Mouse (Mus musculus) right cerebral cortex, postnatal 36 days (tissue): ENCODE data around the gene Dnm3.

ENCODE experiments used
- DNase-seq, 2 experiments: peaks; one replicate each; pipeline ENCODE4 v3.0.0; 2022; ENCODE audit warnings: low spot score in 2 of 2, mixed read lengths in 1 of 2

The Dnm3 gene

GRCm38 (mm10) chr1:162075831-162076230 lies 402.0 kb downstream of the Dnm3 start:
- no peak for DNase-seq

- no peak for DNase-seq
Observed at GRCm38 (mm10) chr1:162075416-162075815, 402.4 kb downstream of the Dnm3 start.

GRCm38 (mm10) chr1:162074626-162075410 lies 403.0 kb downstream of the Dnm3 start:
- no peak for DNase-seq

DNA sequence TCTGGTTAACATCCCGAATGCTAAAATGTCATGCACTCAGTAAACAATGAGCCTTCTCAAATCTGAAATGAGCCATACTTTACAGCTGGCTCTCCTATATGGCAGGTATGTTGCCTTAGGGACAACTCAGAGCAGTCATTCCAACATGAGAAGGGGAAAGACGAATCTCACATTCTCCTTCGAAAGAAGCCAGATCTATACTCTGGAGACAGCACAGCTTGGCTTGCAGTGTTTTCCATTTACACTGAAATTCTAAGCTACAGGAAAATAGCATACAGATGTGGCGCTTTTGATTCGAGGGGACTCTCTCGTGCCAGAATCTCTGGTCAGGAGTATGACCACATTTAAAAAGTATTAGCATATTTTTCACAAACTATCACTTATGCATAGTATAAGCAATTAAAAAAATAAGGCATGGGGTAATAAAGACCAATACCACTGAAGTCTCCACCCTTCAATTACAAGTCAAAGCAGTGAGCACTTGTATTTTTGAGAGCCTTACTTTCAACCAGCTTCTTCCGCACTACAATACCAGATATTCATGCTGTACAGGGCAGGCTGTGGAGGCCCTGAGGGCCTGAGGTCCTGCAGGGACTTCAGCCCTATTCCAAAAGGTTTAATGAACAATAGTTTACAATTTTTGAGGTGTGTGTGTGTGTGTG lies 404.8 kb downstream of the Dnm3 start:
- DNase-seq, result no peak

GRCm38 (mm10) chr1:162053608-162054007 lies 424.2 kb downstream of the Dnm3 start:
- DNase-seq, result no peak

DNA sequence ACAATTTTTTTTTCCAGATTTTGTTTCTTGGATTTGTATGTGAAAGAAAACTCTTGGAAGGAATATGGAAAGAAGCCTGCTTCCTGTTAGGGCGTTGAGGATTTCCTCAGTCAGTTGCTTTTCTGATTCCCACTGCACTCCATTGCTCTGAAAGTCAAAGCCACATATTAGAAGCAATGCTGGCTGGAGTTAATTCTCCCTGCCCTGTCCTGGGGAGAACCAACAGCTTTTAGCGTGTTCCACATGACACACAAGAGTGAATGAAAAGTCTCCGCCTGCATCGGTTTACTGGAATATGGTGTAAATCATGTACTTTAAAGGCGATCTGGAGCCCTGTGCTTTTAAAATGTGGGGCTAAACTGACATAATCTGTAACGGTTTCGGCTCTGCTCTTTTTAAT lies 424.6 kb downstream of the Dnm3 start:
- DNase-seq, result no peak

DNA sequence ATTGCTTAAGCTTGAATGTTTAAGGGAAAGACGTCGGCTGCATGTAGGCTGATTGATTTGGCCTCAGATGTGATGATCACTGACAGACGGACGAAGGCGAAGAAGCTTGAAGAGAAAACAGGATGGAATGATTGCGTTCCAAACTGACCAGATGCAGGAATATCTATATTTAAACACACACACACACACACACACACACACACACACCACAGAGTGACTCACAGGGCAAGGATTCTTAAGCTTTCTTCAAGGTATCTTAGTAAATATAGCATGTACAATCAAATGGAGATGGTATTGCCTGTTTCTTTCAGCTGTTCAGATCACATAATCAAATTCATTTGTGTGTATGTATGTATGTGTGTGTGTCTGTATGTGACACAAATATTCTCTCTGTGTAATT lies 425.1 kb downstream of the Dnm3 start:
- no peak for DNase-seq

- no peak for DNase-seq
Observed at GRCm38 (mm10) chr1:162052138-162052537, 425.7 kb downstream of the Dnm3 start.

DNA sequence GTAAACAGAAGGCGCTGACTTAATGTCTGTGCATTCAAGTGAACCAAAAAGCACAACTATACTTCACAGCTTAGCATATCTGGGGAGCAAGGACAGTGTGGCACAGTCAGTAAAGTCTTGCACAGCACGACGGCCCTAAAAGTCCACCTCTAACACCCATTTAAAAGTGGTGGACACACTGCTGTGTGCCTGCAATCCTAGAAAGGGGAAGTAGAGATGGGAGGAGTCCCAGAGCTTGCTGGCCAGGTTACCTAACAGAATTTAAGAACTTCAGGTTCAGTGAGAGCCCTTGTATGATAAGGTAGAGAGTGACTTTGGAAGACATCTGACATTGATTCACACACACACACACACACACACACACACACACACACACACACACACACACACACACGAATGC lies 426.1 kb downstream of the Dnm3 start:
- DNase-seq, result no peak

GRCm38 (mm10) chr1:162047673-162048072 lies 430.2 kb downstream of the Dnm3 start:
- DNase-seq, result no peak

DNA sequence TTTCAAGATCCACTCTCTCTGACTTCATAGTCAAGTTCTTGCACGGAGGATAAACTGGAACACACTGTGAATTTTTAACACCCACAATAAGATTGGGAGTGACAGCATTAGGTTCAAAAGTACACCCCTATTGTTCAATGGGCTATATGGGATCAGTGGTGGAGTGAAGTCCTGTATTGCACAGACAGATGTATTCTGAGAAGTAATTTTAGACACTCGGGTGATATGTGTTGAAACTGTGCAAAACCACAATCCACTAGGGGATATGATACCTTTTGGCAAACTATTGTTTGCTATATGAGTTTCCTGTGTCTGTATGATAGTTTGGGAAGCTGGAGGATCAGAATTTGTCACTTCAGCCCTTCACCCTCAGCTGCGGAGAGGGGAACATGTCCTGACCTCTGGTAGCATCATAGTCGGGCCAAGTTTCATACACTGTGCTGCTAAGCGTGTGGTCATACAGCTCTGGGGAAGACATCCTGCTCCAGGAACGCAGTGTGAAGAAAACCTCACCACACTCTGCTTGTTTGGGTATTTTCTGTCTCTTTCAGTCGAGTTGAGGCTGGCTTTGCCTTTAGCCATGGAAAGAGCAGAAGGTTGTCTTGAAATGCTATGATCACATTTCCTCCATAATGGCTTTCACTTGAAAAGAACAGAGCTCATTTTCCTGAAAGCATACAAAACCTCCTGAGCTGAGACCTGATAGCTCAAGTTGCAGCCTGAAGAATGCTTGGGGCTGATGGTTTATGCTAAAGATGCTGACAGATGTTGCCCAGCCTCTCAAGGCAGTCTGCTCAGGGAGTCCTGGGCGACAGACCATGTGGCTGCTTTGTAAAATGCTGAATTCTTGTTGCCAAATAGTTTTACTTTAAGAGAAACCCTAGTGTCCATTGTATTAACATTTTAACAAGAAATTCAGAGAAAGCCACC lies 433.8 kb downstream of the Dnm3 start:
- DNase-seq, result no peak

DNA sequence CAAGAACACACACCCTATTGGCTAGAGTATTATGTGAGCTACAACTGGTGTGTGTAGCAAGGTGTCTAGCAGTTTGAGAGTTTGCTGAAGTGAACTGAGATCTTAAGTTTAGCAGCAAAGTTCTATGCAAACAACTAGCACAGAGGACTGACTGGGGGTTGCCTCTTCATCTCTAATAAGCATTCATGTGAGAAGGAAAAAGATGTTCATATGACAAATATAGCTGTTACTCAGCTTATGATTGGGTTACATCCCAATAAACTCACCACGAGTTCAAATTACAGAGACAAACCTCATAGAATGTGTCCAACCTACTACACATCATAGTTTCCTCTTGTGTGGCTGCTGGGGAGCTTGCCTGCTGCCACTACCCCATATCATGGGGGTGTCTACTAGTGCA lies 434.6 kb downstream of the Dnm3 start:
- DNase-seq, result no peak

- no peak for DNase-seq
Observed at GRCm38 (mm10) chr1:162042384-162042783, 435.4 kb downstream of the Dnm3 start.

- DNase-seq, result no peak
Observed at GRCm38 (mm10) chr1:162040490-162041274, 437.2 kb downstream of the Dnm3 start.

DNA sequence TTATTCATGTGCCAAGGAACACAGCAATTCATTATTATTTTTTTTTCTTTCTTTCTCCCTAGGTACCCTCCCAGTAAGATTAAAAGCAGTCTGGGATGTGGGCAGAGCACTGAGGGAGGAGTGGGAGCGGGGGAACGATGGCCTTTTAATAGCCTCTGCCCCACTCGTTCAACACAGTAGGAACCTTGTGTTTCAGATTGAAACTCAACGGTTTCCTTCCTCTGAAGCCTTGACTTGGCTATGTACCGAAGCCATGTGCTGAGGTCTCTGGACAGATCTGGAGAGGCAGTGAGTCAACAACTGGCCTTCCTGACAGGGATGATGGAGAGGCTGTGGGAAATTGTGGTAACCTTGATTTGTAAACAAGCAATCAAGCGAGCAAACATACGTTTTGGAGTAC lies 438.0 kb downstream of the Dnm3 start:
- no peak for DNase-seq

GRCm38 (mm10) chr1:162039011-162039595 lies 438.7 kb downstream of the Dnm3 start:
- DNase-seq, result no peak

DNA sequence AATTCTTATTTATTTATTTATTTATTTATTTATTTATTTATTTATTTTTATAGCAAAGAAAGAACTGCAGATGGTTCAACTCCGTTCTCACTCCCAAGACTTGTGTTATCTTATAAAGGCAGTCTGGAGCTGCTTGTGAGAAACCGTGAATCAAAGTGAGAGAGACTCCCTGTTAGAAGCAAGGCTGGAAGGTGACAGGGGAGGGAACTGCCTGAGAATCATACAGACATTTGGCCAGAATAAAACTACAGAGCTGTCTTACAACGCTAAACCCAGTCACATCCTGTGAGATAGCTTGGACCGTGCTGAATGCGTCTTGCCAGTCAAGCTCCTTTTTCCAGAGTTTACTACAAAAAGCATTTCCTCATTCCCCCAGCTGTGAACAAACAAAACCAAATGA lies 439.4 kb downstream of the Dnm3 start:
- DNase-seq, result no peak

- peak in 1 of 2 experiments; percentile 9 for DNase-seq
Observed at GRCm38 (mm10) chr1:162037968-162038421, 439.8 kb downstream of the Dnm3 start.

DNA sequence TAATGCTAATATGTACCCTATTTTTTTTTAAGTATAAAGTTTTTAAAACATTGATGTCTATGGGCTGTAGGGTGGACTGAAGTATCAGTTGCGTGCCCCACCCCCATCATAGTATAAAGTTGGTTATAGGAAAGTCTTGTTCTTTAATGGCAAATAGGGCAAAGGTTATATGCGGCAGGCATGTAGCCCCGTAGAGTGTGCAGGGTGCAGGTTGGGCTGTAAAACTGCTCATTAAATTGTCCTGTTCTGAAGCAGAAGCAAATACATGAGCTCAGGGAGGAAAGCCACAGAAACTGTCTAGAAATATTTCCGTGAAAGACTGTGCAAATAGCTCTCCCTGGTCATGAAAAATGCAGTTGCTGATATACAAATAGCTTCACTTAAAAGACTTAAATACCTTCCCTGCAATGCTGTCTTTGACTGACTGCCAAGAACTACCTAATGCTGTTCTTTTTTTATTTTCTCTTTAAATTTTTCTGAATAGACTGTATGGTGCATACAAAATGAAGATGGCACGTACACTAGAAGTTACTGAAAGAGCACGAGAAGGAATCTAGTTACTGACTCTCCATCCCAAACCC lies 440.6 kb downstream of the Dnm3 start:
- no peak for DNase-seq

GRCm38 (mm10) chr1:162036461-162036835 lies 441.4 kb downstream of the Dnm3 start:
- DNase-seq, result no peak
